Mouse (Mus musculus) c-Kit-negative CD71-positive TER-119-positive erythroid progenitor cells, embryonic 14.5 days (primary cell): ENCODE measurements around the gene Tmem108.

Source experiments
- DNase-seq: peaks from one replicate; pipeline ENCODE4 v3.0.0-alpha.2; 2013; ENCODE audit warnings: low read depth, low spot score

Gene Tmem108

DNA sequence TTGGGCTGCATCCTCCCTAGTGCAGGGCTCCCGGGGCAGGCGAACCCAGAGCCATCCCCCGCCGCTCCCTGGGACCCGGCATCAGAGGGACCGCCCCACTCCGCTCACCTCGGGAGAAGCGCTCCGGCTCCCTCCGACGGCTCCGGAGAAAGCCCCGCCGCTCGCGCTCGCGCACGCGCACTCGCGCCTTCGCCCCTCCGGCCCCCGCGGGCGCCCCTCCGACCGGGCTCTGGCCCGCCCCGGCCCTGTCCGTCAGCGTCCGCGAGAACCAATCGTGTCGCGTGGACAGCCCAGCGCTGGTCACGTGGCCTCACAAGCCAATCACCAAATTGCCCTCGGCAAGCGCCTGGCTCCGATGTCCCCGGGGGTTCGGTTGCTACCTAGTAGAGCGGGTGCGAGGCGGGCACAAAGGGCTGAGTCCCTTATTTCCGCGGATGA lies at the start of gene Tmem108:
Gene Tmem108 (minus strand): TSS at position 191 of the 438 bp plus-strand sequence.
- no peak for DNase-seq

DNA sequence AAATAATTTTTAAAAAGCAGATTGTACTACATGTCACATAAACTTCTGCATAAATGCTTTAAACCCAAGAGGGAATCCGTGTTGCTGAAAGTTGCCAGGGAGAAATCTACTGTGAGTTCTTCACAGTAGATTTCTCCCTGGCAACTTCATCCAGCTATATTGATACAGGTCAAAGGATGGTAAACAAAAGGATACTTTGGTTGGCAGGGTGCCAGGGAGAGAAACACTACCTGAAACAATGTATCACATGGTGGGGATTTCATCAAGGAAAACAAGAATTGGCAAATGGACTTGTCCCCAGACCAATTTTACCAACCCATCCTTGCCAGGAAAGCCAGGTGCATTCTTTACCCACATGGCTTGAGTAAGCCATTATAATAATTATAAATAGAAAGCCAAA lies 27.4 kb upstream of the Tmem108 start:
- no peak for DNase-seq

DNA sequence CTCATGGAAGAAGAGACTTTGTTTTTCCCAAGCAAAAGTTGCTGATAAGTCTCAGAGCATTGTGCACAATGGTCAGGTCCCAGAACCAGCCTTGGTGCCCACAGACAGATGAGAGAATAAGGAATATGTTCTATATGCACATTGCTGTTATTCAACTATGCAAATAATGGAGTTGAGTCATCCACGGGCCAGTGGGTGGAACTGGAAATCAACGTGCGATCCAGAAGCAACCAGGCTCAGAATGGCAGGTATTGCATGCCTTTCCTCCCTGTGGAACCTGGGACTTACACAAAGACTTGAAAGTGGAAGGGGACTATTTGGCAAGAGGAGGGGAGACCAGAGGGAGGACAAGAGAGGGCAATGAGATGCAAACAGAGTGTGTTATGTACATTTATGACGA lies 22.5 kb upstream of the Tmem108 start:
- no peak for DNase-seq

DNA sequence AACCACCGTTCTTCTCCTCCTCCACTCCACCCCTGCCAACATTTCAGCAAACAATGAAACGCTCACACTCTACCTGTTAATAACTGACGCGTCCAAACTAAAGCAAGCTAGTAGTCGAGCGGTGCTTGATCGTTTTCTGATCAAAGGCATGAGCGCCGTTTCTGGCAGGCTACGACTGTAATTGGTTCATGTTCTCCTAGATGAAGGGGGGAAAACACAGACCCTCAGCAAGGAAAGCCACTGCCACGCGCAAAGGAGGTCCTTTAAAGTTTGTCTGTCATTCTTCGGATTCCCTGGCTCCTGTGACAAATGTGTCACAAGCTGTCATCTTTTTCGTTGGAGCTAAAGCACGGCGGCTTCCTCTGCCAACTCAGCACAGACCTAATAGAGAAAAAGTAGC lies 21.6 kb upstream of the Tmem108 start:
- DNase-seq, result no peak

DNA sequence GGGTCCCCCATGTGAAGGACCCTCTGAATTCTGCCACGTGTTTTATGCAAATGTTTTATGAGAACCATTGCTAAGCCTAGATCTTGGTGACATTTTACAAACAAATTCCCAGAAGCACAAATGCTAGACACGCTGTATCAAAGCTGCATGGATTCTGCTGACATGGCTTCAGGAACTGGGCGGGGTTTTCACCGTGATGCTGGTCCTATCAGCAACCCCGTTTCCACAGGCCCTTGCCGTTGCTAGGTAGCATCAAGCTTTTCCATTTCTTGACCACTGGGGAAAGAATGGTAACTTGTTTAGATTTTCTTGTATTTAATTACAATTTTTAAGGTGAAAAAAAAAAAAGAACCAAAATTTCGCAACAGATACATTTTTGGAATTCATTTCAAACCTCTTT lies 20.7 kb upstream of the Tmem108 start:
- DNase-seq, result no peak

DNA sequence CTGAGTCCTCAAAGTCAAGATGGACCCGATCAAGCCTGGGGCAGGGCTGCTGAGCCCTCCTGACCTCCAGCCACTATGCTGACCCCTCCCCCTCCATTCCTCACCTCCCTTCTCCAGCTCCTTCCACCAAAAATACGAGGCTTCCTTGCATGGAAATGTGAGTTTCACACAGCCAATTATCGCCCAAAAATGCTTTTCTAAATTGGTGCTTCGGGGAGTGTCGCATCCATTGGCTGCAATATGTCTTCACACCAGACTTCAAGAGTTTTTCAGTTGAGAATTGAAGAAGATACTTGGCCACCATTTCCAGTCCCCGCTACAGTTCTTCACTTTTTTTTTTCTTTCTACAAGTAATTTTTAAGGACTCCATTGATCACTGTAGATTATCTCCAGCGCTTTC lies 19.8 kb upstream of the Tmem108 start:
- DNase-seq, result no peak

DNA sequence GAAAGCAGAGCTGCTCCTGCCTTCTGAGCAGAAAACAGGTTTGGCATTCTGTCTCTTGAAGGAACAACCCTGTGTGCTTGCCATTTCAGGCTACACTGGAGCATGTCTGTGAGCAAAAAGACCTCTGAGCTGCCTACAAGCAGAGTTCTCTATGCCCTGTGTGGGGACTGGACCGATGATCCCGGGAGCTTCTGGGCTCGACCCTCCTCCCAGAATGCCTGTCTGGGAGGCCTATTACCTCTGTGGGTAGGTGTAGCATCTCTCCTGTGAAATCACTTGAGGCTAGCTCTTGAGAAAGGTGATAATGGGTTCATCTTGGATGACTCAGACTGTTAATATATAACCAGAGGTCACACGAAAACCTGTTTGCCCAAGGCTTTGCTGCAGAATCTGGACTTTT lies 19.0 kb upstream of the Tmem108 start:
- no peak for DNase-seq

DNA sequence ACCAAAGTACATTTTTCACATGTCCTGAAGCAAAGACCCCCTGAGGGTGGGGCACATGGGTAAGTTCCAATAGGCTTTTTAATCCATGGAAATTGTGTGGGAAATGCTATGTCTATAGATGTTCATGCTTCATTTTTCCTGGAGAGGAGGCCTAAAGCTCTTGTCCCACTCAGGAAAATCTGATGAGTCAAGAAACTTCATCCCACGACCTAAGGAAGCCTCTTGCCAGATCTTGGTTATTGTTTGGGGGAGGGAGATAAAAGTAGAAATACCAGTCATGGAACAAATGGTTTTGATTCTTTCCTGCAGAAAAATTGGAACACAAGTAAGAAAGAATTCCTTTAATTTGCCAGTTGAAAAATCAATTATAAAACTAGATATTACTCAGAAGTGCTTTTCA lies 16.5 kb upstream of the Tmem108 start:
- DNase-seq, result no peak

DNA sequence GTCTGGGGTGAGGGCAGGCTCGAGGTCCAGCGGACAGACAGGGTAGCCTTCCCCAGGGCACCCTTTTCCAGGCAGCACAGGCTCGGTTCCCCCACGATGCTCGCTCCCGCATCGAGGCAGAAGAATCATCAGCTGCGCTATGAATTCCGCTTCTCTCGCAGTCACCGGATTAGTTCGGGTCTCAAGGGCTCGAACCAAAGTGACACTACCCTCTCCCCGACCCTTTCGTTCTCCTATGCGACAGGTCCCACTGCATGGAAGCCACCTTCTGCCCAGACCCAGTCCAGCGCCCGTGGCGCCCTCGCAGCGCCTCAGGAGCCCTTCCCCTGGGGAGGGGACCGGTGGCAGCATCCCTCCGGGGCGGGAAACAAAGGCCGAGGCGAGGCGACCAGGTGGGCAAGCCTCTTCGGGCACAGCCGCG lies 476 bp downstream of the Tmem108 start:
- DNase-seq, result no peak

DNA sequence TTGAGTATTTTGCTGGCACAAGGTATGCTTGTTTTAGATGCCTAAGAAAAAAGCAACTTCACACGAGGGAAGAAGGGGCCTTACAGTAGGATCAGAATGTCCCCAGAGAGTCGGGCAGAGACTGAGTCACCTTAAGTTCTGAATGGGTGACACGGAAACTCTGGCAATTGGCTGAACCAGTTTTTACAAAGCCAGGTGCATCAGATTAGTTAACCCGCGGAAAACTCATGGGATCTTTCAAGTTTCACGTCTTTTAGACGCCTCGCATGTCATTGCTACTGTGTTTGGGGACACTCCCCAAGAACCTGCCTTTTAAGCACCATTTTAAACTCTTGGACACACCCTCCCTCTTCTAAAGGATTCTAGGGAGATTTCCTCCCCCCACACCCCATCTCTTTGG lies 1.3 kb downstream of the Tmem108 start:
- DNase-seq, result no peak

DNA sequence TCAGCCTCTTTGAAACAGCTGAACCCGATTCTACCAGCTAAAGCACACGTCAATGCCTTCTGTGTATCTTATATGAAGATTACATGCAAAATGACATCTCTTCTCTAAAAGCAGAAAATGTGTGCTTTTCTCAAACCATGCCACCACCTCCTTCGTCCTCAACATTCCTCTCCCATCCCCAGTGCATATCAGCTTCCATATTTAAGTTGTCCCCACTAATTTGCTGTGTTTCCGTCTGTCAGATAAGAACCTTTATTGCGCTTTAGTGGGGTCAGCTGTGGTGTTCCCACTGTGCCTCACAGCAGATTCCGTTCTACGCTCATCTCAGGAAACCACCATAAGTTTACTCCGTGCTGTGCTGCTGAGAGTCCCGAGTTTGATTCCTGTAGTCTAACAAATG lies 1.8 kb downstream of the Tmem108 start:
- no peak for DNase-seq

DNA sequence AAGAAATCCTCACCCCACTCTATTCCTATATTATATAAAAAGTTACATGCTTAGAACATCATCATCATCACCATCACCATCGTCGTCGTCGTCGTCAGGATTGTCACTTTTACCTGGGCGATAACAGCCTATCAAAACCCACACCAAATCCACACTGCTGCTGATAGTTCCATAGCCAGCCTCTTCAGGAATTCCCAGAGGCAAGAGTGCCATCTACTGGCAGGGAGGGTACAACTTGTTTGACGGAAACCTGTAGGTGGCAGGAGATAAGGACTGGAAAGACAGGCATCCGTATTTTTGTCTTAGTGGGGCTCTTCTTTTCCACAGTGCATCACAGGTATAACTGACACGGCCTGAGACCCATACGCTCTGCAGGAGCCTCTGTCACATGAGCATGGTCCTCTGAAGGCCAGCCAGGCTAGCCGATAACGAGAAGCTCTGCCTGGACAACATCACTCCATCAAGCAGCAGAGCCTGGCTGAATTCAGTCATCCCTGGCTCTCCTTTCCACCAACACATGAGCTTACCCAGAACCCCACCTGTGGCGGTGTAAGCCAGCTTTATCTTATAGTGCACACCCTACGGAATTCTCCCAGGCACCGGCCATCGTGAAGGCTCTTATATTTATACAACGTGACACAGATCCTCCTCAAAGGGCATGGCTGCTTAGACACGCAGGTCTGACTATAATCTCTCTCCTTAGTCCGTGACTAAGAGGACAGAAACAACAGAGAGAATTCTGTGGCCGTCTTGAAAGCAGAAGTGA lies 2.5 kb downstream of the Tmem108 start:
- no peak for DNase-seq

DNA sequence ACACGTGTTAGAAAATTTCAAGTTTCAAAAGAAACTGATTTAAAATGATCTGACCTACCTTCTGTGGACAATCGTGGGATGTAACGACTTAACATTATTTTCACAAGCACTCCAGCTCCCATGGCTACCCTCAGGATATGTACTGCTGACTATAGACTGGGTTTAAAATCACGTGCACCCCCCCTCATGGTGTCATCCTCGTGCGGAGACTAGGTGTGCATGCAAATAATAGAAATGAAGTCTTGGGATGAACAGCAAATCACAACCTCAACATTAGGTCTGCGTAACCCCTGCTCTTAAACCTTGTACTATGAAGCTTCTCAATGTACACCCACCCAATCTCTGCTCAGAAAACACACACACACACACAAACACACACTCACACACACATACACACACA lies 3.4 kb downstream of the Tmem108 start:
- no peak for DNase-seq

DNA sequence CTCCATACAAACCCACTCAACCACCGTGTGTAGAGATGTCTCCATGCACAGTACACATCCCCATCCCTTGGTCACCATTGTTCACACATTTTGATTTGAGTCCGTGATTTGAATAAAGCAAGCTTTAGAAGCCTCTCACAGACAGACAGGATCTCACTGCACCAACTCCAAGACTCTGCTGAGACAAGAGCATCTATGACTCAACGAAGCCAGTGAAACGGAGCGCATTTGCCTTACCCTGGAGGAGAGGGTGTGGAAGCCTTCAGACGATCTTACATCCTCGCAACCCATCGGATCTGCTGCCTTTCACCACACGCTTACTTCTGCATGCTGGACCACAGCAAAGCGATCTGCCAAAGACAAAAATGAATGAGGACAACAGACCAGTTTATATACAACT lies 9.0 kb downstream of the Tmem108 start:
- DNase-seq, result no peak

DNA sequence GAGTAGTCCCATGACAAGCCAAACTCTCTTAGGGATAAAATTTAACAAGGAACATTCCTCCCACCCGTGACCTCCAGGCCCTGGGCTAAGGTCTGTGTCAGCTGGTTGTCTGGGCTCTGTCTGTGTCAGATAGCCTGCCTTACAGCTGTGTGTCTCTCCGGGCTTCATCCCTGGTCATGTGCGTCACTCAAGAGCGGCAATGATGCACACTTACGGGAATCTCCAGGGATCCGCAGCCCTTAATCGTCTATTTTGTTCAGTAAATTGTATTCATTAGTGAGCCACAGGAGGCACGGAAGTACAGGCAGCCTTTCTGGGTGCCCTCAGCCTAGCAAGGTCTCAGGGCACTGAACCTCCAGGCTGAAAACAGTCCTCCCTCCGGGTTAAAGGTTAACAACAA lies 10.1 kb downstream of the Tmem108 start:
- DNase-seq, result no peak

DNA sequence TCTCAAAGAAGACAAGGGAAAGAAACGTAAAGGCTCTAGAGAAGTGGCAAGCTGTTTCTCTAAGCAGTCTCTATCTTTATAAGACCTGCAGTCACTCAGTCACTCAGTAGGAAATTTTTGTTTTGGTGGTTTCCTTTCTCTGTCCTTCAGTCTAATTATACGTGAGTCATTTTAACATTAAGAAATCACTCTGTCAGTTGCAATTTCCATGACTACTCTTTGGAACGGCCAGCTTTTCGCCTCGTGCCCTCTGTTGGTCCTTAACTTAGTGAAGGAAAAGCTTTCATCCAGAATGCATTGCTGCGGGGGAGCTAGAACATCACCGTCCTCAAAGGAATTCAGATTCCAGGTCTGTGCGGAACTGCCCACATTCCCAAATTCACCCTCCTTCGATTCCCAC lies 11.1 kb downstream of the Tmem108 start:
- no peak for DNase-seq

DNA sequence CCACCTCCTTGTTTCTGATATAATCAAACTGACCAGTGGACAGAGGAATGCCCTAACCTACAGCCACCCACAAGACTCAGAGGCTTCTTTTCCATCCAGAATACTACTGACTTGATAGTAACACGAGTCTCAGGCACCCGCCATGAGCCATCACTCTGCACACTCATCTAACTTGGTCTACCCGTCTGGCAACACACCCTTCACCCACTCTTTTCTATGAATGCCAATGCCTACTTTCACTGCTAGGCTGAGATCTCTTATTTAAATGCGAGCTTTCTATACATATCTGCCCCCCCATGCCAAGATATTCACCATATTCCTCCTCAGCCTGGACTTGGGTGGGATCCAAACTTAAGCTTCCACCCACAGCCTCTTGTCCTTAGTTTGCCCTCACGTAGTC lies 15.0 kb downstream of the Tmem108 start:
- DNase-seq, result no peak

DNA sequence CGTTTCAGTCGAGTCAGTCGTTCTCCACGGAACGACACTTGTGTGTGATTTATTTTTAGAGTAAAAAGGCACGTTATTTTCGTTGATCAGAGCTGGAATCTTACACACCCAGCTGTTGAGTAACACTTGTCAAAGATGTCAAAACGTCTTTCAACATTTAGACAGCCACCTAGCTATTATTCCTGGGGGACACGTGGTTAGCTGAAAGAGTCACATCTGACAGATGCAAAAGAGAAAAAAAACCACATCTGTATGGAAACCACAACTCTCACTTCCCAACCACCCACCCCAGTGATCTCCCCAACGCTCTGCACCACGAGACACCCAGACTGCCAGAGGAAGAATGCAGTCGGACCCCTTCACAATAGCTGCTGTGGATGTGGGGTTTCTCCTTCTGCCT lies 21.5 kb downstream of the Tmem108 start:
- DNase-seq, result no peak

DNA sequence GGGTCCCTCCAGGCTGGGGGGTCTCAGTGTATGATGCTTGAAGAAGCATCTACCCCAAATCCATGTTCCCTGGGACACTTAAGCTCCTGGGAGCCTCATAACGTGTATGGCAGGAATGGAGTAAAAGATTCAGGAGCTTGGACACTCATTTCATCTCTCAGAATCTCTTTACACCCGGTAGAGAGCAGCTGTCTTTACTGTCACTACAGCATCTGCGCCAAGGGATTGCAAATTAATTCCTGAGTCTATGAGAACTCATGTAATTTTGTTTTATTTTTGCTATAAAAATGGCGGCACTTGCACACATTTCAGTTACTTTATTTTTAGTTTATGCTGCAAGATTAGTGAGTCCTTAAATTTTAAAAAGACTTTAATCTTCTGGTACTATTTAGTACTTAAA lies 22.6 kb downstream of the Tmem108 start:
- DNase-seq, result no peak

DNA sequence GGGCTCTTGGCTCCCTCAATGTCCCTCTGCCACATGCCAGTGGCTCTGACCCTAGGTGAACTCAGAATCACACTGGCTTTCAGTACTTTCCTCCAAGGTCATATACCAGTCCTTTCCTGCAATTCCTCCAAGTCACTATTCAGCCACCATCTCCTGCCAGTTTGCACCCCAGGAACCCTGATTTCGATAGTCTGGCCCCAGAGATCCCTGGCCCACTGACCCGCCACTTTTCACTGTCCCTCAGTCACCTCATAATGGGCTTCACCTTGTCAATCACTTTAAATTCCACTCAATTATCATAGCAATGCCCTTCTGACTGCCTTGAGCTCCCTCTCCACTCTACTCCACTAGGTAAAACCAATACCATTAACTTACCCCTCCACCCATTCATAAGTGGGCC lies 31.9 kb downstream of the Tmem108 start:
- DNase-seq, result no peak

DNA sequence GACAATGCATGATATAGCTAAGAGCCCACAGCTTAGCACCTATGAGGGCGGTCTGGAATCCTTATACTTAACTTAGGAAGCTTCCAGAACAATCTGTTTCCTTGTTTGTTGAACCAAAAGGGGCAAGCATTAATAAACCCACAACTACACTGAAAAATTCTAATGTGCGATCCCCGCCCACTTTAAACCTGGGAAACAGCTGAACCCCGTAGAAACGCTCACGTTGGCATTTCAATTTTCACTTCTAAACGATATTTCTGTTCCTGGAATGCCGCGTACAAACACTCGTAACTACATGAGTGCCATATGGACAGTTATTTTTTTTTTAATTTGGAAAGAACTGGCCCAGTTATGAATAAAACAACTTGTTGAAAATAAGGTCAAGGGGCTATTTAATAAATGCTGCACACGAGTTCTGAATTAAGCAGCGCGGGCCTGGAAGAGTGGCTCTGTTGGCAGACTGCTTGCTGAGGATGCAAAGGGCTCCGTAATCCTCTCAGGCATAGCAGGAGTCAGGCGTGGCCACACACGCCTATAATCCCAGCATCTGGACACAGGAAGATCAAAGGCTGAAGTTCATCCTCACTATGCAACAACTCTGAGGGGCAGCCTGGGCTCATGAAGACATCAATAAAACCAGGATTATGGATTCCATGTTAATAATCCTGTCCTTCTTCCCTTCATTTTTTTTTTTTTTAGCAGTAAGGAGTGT lies 34.7 kb downstream of the Tmem108 start:
- DNase-seq, result no peak

DNA sequence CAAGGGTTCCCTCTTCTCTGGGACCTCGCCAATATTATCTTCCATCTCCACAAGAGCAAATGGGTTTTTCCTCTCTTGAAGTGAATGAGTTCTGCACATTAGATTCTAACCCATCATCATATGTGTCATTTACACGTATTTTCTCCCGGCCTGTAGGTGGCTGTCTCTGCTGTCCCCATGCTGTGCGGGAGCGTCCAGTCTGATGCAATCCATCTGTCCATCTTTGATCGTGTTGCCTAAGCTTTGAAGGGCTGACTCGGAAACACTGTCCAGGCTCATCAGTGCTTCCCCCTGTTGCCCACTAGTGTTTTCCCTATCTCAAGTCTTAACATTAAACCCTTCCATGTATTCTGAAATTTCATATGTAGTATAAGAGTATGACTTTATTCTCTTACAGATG lies 36.1 kb downstream of the Tmem108 start:
- DNase-seq, result no peak

DNA sequence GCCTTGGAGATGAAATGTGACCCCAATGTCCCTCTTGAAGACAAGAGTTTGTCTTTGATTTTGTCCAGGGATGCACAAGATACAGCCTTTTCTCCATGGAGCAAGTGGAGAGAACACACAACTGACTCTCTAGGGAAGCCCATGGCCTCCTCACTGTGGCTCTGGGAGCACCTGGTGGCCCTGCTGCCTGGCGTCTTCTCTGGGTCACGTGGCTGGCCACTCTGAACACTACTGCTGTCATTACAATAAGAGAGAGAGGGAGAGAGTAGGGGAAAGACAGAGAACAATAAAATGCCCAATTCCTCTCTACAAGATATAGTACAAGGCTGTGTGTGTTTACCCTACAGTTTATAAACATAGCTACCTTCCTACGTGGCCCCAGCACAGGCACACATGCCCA lies 40.2 kb downstream of the Tmem108 start:
- DNase-seq, result no peak
